Mouse (Mus musculus) retina, postnatal 1 day (tissue): ENCODE results near the gene Prdx2.

ENCODE experiments used
- DNase-seq: peaks from one replicate; pipeline ENCODE4 v3.0.0-alpha.2; 2012

Gene Prdx2

GRCm38 (mm10) chr8:84969241-84970134 lies at the start of gene Prdx2, which contains the start of the genes Gm49661 and Rnaseh2a:
Gene Prdx2, plus strand, starts transcription at chr8:84969587.
Gene Gm49661, minus strand, starts transcription at chr8:84969433.
Gene Rnaseh2a, minus strand, starts transcription at chr8:84969767.
- peak; percentile 90 for DNase-seq

- no peak for DNase-seq
These were observed 47.8 kb upstream of the Prdx2 start for GRCm38 (mm10) chr8:84921596-84921995.

GRCm38 (mm10) chr8:84925557-84925956 lies 43.8 kb upstream of the Prdx2 start:
- no peak for DNase-seq

- DNase-seq: no peak
These were observed 41.9 kb upstream of the Prdx2 start for GRCm38 (mm10) chr8:84927513-84927912.

- peak; percentile 89 for DNase-seq
These were observed 40.7 kb upstream of the Prdx2 start for GRCm38 (mm10) chr8:84928456-84929306.

GRCm38 (mm10) chr8:84930582-84930981 lies 38.8 kb upstream of the Prdx2 start:
- DNase-seq: no peak

GRCm38 (mm10) chr8:84933767-84934559 lies 35.4 kb upstream of the Prdx2 start:
- no peak for DNase-seq

- DNase-seq: peak; percentile 93
These were observed 34.5 kb upstream of the Prdx2 start for GRCm38 (mm10) chr8:84934860-84935259.

GRCm38 (mm10) chr8:84935489-84935888 lies 33.9 kb upstream of the Prdx2 start:
- peak; percentile 57 for DNase-seq

- peak; percentile 60 for DNase-seq
These were observed 33.1 kb upstream of the Prdx2 start for GRCm38 (mm10) chr8:84936041-84936961.

- DNase-seq: peak; percentile 86
These were observed 32.3 kb upstream of the Prdx2 start, which contains the start of gene Mast1 for GRCm38 (mm10) chr8:84936962-84937546. Gene Mast1, minus strand, starts transcription at chr8:84937359.

- DNase-seq: no peak
These were observed 31.5 kb upstream of the Prdx2 start for GRCm38 (mm10) chr8:84937620-84938485.

GRCm38 (mm10) chr8:84943699-84944098 lies 25.7 kb upstream of the Prdx2 start:
- peak; percentile 63 for DNase-seq

GRCm38 (mm10) chr8:84944478-84945160 lies 24.8 kb upstream of the Prdx2 start:
- DNase-seq: peak; percentile 84

- DNase-seq: peak; percentile 69
These were observed 24.2 kb upstream of the Prdx2 start for GRCm38 (mm10) chr8:84945235-84945632.

- DNase-seq: peak; percentile 77
These were observed 23.5 kb upstream of the Prdx2 start for GRCm38 (mm10) chr8:84945633-84946527.

- DNase-seq: peak; percentile 70
These were observed 22.7 kb upstream of the Prdx2 start, which contains the start of gene Rtbdn for GRCm38 (mm10) chr8:84946528-84947240. Gene Rtbdn, plus strand, starts transcription at chr8:84946991.

- DNase-seq: peak; percentile 70
These were observed 22.2 kb upstream of the Prdx2 start for GRCm38 (mm10) chr8:84947241-84947545.
